Mouse (Mus musculus): ENCODE measurements around the gene Bcl2.

DNA sequence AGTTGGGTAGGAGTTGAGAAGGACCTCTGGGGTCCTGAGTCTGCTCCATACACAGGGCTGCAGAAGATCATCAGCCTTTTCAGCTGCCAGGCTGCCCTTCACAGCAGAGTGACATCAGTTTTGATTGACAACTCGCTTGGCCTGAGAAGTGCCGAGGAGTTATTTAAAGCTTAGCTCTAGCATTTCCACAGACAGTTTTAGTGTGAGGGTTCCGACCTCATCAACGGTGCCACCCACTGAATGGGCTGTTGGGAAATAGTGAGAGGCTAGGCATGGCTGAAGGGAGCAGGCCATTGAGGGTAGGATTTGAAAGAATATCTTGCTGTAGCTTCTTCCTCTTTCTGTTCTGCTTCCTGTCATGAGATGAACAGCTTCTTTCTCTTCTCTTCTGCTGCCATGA, 18.4 kb downstream of the Bcl2 start:
- TF ChIP-seq CTCF (conservative IDR thresholded peaks at IDR 0.05; ENCODE audit: insufficient read depth, insufficient read length, low read depth, low read length) = no peak
- no peak for TF ChIP-seq POLR2A (IDR thresholded peaks at IDR 0.05; ENCODE audit: low read depth, low read length)

Data from kidney, adult 2 months (tissue).